Mouse (Mus musculus) kidney, adult 18-20 months (tissue): ENCODE measurements around the gene 5730480H06Rik.

Source experiments
- DNase-seq: peaks from one replicate; pipeline ENCODE4 v3.0.0; 2021

The 5730480H06Rik gene

DNA sequence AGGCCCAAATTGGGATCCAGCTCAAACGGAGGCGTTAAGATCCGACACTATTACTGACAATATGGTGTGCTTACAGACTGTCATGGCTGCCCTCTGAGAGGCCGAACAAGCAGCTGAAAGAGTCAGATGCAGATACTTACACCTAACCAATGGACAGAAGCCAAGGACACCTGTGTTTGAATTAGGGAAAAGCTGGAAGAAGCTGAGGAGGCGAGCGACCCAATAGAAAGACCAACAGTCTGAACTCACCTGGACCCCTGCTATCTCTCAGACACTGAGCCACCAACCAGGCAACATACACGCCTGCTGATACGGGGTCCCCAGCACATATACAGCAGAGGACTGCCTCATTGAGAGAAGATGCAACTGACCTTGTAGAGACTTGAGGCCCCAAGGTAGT is at the start of gene 5730480H06Rik:
5730480H06Rik (plus strand) TSS at position 301 of the 400 bp plus-strand sequence.
- DNase-seq: no peak

DNA sequence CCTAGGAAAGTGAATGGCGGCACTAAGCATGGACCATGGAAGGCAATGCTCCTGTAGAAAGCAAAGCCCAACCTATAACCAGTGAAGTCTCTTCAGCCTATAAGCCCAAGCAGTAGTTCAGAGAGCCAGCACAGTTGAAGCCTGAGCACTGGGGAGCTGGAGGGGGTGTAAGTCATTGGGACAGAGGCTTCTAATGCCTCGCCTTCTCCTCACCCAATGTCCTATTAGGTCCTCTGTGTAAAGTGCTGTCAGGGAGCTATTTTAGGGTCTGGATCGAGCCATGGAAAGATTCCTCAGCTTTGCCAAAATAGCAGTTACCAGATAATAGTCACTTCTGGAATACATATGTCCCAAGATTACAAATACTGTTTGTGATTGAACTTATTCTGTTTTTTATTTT is 26.6 kb upstream of the 5730480H06Rik start:
- DNase-seq: no peak

DNA sequence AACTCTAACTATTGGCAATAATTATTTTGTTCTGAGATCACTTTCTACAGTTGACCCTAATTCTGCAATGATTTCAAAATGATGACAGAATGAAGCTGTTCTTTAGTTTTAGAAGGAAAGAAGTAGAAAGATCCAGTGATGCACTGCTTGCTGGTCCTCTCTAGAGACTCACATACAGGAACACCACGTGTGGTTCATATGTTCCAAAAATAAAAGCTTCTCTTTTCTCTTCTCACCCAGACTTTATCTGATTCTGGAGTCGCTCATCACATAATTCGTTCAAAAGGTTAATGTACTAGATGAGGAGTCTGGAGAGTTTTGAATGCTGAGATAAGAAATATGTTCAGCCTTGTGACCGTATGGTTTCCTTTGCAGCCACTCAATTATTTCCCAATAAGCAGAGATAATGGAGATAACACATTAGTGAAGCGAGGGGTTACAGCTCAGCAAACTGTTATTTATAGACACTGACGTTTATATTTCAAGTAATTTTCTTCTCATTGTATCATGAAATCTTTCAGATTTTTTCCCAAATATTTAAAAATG is 12.6 kb upstream of the 5730480H06Rik start:
- DNase-seq: no peak

DNA sequence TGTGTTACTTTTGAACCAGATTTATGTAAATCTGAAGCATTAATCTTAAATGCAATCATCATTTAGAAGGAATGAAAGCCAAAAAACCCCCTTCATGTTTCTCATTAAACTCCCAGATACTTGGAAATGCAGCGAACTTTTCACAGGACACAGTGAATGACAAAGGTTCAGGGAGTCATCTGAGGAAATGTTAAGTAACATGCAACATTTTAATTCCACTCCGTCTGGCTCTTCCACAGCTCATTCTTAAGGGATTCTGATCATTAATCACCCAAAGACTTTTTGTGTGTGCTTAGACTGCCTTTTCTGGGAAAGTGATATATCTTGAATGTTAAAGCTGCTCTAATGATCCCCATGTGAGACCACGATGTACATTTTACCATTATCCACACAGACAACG is 7.2 kb upstream of the 5730480H06Rik start:
- no peak for DNase-seq

DNA sequence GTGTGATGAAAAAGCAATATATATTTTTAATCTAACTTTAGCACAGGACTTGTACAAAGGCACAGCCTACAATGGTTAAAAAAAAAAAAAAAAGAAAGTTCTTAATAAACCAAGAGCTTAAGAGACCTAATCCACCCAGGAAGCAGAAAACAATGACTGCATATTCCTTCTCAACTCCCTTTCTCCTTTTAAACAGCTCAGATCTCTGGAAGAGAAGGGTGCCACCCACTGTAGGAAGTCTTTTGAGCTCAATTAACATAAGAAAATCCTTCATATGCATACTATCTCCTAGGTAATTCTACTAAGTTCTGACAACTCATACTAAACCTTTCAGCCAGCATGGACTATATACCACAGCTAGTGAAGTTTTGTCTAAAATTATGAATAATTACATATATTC is 1.5 kb upstream of the 5730480H06Rik start:
- DNase-seq: no peak

DNA sequence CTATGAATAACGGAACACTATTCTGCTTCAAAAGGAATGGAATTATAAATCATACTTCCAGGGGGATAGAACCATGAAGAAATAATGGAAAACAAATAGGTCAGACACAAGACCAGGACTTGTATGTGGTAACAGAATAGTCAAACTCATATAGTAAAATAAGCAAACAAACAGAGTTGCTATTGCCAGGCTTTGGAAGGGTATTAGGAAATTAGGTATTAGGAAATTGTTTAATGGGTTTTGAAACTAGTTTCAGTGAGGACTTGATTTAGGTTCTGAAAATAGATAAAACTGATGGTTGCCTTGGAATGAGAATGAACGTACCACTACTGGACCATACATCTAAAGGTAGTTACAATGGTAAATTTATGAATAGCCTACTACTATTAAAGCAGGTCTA is 2.0 kb downstream of the 5730480H06Rik start:
- DNase-seq: no peak

DNA sequence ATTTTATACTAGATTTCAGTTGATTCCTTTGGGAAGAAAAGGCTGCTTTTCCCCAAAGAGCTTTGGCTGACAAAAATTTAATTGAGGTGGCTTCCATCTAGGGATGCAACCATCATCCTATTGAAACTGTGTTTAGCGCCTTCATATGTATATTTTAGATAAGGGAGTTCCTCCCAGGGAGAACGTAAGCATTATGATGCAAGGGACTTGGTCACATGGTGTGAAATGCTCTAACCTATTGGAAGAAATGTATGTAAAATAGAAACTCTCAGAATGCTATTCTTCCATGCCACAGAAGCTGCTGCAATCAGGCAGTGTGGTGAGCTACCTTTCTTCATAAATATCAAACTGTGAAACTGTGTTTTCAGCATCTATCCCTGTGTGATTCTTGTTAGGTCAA is 3.1 kb downstream of the 5730480H06Rik start:
- DNase-seq: no peak

DNA sequence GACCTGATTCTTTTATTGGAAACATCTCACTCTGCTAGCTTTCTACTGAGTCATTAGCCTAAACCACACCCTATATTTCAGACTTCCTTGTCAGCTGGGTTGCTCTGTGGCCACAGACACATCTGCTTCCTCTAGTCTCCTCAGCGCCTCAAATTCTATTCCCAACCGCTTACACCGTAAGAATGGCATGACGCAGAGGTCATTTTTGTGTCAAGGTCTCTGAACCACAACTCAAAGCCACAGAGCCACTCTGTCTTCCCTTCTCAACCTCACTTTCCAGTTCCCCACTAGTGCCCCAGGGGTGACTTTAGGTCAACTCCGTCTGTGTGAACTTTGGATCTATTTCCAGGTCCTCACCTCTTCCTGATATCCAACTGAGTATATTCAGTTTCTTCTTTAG is 3.7 kb downstream of the 5730480H06Rik start:
- DNase-seq: no peak

DNA sequence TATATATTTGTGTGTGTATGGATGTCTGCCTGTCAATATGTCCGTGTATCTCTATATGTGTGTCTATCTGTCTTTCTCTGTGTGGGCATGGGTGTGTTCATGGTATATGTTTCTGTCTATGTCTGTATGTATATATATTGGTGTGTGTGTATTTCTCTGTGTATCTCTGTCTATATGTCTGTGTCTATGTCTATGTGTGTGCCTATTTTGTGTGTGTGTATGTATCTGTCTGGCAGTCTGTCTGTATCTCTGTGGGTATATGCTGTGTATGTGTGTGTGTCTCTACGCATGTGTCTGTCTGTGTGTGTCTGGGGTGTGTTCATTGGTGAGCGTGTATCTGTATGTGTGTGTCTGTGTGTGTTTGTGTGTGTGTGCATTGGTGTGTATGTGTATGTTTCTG is 5.7 kb downstream of the 5730480H06Rik start:
- no peak for DNase-seq

DNA sequence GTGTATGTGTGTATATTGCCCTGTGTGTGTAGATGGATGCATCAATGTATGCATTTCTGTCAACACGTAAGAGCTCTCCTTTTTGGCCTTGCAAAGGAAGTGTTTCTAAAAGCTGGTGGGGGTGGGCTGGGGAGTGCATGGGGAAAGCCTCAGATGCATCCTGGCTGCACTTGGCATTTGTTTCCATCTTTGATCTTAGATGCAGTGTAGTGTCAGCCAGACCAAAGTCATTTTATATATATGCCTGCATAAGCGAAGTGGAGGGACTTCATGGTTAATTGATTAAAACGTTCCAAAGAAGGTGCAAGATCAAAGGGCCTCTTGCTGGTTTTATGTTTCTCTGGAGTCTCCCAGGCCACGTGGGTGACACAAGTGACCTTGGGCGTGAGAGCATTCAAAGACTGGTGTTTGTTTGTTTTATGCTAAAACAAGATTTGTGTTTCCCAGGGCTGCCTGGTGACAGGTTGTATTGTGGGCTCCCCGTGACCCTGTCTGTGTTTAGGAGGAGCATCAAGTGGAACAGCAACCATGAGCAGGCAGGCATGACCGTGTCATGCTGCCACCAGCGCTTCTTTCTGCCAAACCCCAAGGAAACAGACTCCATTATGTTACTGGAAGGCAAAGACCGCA is 6.2 kb downstream of the 5730480H06Rik start:
- no peak for DNase-seq

DNA sequence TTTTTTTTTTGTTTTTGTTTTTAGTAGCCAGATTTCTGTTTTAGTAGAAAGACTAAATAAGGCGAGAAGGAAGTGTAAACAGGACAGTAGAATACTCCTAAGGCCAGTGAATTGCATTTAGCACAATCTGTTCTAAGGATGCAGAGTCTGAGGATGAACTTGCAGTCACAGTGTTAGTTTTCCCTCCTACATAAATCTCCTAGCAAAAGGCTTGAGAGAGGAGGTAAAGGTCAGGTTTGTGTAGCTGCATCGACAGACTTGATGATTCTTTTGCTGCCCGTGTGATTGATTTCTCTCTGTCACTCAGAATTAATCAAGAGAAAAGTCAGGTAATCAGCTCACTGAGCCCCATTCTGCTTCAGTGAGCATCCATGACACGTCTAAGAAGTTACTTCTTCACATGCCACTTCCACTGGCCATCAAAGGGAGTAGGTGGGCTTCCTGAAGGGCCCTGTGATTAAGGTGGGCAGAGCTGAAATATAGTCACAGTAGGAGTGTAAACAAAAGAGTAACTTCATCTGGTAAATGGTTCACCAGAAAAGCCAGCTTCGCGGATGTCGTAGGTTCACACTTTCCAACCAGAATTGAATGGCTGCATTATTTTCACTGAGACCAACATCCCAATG is 13.2 kb downstream of the 5730480H06Rik start:
- DNase-seq: no peak

DNA sequence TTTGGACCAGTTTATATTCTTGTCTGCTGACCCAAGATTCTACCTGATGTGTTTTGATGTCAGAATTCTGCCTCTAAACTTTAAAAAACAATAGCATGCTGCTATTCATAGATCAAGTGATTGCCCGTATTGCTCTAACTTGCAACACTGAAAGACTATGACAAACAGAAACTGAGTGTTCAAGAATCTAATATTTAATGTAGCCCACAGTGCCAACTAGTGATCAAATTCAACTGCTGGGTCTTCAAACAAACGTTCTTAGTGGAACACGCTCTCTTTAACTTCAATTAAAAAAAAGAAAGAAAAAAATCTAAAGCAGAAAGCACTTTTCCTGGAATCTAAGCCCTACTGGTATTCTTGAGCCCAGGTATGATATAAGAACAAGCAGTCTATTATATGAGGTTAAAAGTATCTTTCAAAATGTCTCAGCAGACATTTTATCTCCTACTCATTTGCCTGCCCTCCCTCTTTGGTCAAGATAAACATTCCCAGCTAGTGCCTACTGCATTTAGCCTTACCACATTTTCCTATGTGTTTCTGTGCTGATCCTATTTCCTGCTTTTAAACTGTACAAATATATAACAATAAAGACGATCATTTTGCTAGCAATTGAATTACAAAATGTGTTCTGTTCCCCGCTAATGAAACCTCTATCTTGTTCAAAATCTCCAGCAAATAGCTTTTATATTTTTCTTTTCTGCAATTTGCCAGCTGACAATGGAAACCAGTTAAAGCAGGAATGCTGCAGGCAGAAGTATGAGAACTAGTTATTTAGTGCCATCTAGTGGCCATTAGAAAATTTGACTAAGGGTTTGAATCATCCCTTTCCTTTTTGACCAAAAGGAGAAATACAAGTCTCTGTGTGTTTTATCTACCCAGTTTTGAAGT is 17.6 kb downstream of the 5730480H06Rik start:
- no peak for DNase-seq

DNA sequence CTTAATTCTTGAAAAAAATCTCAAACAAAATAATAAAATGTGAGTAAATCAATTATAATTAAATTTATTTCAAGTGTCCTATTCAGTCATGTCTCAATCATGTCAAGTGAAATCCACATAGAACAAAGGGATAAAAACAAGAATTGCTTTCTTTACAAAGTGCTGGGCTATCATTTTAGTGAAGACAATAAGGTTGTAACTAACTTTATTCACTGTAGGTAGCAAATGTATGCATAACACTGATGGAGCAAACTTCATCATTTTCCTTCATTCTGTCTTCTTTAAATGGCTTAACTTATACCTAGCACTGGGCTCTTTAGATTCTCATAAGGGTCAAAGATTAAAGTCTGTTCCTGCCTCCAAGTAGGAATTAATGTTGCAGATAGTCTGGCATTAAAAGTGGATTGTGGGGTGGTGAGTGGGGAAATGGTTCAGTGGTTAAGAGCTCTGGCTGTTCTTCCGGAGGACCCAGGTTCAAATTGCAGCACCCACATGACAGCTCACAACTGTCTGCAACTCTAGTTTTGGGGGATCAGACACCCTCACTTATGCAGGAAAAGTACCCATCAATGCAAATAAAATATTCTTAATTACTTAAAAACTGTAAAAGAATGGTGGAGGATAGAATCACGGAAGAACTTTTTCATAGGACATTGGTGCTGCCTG is 18.4 kb downstream of the 5730480H06Rik start:
- no peak for DNase-seq

DNA sequence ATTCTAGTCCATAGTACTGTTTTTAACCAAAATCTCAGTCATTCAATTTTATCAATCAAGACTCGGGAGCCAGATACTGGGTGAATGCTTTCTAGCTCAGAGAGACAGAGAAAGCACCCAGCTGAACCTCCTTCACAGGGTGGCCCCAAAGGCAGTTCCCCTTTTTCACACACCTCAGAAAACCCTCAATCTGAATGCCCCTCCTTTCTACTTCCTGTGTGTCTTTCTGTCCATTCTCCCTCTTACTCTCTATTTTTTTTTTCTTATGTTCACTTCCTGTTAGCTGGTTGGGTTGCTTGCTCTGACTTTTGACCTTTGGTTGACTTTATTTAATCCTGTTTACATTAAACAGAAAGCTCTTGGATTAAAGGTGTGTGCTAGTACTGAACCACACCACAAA is 21.6 kb downstream of the 5730480H06Rik start:
- DNase-seq: no peak

DNA sequence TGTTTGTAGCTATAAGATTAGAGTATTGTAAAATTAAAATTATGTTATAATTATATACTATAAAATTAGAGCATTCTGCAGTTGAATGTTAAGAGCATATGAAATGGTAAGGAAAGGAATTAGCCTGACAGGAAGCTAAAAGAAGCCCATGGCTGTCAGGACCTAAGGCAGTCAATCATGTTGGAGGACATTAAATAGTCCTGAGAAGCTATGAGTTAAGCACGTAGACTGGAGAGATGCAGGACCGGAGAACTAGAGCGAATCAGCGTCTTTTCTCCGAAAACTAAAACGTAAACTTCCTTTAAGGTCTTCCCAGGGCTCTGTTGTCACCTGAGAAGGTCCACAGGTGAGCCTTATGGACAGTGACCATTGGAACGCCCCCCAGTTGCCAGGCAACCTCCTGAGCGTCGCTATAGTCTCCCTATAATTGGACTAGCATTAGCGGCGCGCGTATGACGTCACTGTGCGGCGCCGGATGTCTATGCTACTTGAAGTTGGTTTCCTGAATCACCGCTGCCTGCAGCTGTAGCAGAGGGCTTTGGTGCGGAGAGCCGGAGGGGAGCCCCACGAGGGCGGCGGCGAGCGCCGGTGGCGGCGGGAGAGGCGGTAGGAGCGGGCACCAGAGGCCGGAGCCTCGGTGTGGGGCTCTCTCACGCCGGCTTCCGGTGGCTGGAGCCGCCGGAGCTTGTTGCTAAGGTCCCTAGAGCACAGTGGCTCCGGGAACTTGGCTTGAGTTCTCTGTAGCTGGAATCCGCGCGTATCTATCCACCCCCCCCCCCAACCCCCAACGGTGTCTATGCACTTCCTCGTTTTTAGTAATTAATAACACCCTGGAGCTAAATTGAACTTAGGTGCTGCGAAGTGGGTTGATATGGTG is 44.4 kb downstream of the 5730480H06Rik start:
- DNase-seq: peak; percentile 96

DNA sequence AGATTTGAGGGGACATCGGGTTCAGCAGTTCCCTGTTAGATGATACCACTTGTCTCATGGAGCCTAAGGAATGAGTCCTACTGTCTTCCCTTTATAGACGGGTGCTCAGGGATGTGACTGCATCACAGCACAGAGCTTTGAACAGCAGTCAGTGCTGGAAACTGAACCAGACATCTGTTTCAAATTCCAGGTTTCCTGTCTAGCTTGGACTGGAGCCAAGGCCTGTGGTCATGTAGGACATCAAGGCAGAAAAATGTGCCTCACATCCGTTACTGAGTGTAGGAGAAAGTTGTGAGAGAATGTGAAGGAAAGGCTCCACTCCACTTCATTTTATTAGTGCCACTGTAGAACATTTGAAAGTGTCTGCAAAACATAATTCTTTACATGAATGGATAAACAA is 74.7 kb downstream of the 5730480H06Rik start:
- DNase-seq: no peak

DNA sequence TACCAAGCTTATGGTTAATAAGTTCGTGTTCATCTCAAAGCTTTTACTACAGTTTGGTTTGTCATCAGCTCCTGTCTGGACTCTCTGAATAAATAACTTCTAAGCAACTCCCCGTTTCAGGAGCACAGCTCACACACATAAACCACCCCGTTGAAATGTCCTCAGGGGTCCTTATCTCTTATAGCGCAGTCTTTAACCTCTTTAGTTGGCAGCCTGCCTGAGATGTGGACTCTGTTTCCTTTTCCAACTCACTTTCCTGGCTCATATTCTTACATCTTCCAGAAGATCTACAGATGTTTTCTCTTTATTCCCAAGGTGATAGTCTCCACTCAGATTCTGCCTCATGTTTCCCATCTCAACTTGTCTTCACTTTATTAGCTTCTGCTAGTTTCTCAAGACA is 80.5 kb downstream of the 5730480H06Rik start:
- DNase-seq: no peak

DNA sequence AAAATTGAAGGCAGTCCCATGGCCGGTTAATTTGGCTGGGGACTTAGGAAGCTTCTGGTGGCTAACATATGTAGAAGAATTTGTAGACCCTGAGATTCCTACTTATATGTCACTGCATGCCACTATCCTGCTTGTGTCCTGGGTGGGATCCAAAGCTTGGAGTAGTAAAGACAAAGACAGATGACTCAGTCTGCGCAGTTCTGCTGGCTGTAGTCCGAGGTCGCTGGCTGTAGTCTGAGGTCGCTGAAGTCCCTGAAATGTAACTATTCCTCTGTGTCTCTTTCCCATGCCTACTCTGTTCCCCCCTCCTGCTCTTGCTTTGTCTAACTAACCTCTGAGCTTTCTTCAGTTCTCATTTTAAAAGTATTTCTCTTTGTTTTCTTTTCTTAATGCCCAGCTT is 82.6 kb downstream of the 5730480H06Rik start:
- DNase-seq: no peak

DNA sequence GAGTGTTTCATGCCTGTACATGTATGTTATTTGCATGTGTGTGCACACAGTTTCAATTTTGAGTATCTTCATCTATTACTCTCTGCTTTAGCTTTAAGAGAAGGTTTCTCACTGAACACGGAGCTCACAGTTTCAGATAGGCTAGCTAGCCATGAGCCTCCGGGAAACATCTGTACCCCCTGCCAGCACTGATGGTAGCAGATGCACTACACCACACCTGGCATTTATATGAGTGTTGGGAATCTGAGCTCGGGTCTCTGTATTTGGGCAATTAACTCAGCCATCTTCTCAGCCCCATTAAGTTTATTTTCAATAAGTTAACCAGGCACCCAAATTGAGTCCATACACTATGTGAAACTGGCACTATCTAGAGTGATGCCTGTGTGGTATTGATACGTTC is 83.7 kb downstream of the 5730480H06Rik start:
- no peak for DNase-seq

DNA sequence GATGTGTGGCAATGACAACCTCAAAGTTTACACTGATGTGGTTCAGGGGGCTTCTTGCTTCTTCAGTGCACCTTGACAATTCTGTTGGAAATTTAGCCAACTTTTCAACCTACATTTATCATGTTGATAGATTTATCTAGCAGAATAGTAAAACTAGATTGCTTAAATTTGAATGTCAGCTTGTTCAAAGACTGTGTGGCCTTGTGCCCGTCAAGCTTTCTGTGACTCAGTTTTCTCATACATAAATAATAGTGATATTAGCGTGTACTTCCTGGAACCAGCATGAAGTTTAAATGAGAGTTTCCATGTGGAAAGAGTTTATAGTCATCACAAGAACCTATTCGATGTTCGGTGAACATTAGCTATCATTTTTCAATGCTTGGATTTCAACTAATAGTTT is 84.5 kb downstream of the 5730480H06Rik start:
- DNase-seq: no peak

DNA sequence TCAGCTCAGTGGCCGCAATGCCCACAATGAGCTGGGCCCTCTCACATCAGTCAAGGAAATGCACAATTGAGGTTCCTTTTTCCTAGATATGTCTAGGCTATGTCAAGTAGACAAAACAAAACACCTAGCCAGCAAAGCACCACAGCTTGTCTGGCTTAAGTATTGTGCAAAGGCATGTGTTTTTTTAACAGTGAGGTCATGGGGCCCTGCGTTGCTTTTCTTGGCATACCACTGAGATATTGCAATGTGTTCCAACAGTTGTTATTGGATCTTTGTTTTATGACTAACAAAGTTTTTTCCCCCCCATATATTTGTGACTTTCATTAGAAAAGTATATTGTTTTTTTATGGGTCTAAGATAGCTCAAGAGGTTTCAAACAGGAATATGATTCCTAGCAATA is 92.0 kb downstream of the 5730480H06Rik start:
- no peak for DNase-seq

DNA sequence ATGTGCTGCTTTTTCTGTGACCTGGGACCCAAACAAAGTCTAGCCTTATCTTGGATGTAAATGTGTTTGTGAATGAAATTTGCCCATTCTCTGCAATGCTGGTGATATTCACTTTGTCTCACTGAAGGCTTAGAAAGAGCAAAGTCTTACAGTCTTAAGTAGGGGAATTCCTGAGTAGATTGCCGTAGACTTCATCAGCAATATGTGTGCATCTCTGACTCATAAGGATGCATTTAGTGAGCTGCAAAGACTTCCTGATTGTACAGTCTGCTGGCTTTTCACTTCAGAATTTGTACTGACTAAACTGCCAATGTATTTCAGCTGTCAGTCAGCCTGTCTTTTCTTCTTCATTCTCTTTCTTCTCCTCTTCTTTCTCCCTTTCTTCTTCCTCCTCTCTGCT is 94.2 kb downstream of the 5730480H06Rik start:
- DNase-seq: no peak
